Mouse (Mus musculus) frontal cortex, postnatal 10 days (tissue): ENCODE data around the gene 1700008O03Rik.

Experiments
- DNase-seq, 2 experiments: peaks; one replicate each; pipeline ENCODE4 v3.0.0; 2022; ENCODE audit warnings: low spot score in 2 of 2, mixed read lengths in 1 of 2

Gene 1700008O03Rik

GRCm38 (mm10) chr7:44349043-44349442, 36.6 kb downstream of the 1700008O03Rik start:
- no peak for DNase-seq

- DNase-seq: no peak
These were observed 41.0 kb downstream of the 1700008O03Rik start for GRCm38 (mm10) chr7:44344622-44345021.

DNA sequence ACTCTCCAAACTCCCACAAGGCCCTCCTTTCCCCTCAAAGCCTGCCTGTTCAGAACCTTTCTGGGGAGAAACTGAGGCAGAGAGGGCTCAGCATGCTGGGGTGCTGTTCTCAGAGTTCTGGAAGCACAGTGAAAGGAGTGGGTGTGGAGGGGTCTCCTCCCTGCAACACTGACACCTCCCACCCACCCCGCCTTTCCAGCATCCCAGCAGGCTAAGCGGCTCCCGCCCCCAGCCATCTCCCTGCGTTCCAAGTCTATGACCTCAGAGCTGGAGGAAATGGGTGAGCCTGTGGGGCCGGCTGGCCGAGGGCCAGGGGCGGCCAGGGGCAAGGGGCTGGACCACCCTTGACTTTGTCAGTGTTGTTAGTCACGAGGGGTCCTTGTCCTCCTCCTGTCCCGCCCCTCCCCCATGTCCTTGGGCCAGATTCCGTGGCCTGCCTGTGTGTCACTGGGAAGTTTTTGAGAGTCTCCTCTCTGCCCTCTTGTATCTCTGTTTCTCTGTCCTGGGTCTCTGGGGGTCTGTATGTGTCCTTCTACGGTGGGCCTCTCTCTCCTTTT, 42.1 kb downstream of the 1700008O03Rik start:
- no peak for DNase-seq

GRCm38 (mm10) chr7:44341714-44342113, 43.9 kb downstream of the 1700008O03Rik start:
- DNase-seq: no peak

GRCm38 (mm10) chr7:44341119-44341518, 44.5 kb downstream of the 1700008O03Rik start:
- no peak for DNase-seq

- DNase-seq: no peak
These were observed 45.4 kb downstream of the 1700008O03Rik start for GRCm38 (mm10) chr7:44340226-44340625.

DNA sequence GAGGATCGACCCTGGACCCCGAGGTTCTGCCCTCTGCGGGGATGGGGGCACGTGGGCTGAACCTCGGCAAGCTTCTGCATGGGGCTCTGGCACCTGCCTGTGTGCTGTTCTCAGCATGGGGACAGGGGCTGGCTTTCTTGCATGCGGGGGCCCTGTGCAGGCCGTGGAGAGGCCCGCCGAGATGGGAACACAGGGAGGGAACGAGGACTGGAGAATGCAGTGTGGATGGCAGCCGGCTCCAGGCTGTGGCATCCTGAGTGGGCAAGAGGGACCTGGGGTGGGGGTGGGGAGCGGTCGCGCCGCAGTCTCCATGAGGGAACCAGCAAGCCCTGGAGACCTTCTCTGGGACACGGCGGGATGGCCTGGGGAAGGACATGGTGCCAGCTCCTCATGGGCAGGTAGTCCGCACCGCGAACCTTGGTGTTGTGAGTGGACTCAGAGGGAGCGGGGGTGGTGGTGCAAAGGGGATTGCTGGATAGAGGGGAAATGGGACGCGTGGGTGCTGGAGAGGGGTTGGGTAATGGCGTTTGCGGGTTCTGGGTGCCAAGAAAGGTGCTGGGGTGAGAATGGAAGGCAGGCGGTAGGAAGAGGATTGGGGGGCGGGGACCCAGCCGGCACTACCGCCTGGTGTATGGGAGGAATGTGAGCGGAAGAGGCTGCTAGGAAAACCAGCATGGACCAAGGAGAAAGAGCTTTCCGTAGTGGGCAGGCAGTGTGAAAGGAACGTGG, 48.3 kb downstream of the 1700008O03Rik start:
- DNase-seq: no peak

DNA sequence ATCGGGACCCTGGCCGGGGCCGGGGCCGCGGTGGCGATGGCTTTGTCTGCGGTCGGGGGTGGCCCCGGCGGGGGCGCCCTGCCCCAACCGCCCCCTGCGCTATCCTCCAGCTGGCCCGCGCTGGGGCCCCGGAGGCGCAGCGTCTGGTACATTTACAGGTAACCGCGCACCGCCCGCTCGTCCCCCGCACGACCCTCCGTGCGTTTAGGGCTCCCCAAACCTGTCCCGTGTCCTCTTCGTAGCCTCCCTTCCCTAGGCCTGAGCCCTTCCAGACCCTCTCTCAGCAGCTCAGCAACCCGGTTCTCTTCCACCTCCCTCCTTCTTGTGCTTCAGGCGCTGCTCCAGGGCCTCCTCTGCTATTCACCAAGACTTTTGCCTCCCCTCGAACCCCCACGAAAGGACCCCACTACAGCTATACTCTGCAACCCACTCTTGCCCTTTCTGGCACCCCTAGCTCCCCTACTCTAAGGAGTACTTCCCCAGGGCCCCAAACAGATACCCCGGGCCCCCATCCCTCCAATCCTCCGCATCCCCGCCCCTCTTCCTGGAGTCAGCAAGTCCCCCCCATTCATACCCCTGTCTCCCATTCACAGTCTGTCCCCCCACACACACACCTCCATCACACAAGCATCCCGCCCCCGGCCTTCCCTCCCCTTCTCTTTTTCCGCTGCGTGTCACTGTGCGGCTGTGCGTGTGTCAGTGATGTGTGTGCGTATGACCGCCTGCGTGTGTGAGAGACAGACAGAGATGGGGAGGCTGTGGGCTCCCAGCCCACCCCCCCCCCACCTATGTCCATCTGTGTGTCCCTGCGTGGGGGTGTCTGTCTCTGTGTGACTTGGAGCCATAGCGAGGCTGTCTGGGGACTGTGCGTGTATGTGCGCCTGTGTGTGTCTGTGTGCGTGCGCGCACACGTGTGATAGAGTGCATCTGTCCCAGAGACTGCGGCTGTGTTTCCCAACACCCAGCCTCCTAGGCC, 49.3 kb downstream of the 1700008O03Rik start:
- DNase-seq: peak in 1 of 2 experiments; percentile 68

DNA sequence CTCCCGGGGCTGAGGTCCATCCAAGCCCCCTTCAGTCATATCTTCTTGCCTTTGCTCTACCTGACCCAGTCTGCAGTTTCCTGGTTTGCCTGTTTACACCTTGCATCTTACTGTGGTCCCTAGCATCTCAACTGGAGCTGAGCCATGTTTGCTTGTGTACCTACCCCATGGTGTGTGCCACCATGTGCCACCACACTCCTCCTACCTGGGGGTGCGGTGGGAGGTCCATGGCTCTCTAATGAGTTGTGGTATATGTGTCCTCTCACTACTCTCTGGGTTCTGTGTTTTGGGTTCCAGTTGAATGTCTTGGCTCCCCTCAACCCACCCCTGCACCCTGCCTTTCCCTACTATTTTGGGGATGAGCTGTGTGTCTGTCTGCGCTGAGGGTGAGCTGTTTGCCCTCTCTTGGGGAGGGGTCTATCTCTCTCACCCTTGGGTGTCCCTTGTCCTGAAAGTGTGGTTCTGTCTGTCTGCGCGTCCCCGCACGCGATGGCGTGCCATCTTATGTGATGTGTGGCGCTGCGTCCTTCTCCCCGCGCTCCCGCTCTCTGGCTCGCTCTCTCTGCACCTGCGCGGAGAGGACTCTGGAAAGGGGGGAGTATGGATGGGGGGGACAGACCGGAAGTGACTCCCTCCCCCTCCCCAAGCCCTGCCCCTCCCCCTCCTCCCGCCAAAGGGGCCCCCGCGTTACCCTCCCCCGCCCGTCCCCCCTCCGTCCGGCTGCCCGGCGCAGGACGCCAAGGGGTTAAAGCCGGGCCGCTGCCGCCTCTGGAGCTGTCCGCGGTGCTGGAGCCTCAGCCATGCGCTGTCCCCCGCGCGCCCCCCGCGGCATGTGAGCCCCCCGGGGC, 50.4 kb downstream of the 1700008O03Rik start:
- peak in 1 of 2 experiments; percentile 44 for DNase-seq

DNA sequence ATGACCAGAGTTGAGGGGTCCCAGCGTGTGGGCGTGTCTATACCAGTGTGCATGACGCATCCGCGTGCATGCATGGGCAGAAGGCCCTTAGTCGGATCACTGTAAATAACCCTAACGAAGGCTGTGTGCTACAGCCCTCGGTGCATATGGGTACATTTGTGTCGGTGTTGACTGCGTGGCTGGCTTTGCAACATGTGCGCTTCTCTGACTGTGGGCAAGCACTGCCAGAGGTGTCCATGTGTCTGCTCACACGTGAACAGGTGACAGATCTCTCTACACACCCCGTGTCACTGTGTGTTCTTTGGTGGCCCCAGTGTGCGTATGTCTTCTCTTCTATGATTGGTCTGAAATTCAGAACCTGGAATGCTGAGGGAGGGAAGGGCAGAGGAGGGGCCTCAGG, 51.5 kb downstream of the 1700008O03Rik start:
- DNase-seq: no peak

- DNase-seq: no peak
These were observed 53.3 kb downstream of the 1700008O03Rik start for GRCm38 (mm10) chr7:44332336-44332735.

DNA sequence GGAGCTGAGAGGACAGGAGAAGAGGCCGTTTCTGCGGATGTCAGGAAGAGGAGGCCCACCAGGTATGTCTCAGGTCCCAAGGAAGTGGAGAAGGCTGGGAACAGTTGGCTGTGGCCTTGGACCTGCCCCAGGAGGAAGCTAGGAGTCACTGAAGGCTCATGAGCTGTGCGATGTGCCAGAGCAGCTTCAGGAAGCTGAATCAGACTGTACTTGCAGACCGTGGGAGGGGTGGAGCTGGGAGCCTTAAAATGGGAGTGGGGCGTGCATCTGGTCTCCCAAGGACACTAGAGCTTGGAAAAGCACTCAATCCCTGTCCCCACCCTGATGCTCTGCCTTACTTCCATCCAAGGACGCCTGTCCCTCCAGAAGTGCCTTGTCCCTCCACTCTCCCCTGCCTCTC, 59.0 kb downstream of the 1700008O03Rik start:
- no peak for DNase-seq

GRCm38 (mm10) chr7:44322290-44322689, 63.3 kb downstream of the 1700008O03Rik start:
- DNase-seq: no peak

GRCm38 (mm10) chr7:44320886-44321285, 64.7 kb downstream of the 1700008O03Rik start:
- no peak for DNase-seq

- no peak for DNase-seq
These were observed 67.7 kb downstream of the 1700008O03Rik start for GRCm38 (mm10) chr7:44317913-44318312.

DNA sequence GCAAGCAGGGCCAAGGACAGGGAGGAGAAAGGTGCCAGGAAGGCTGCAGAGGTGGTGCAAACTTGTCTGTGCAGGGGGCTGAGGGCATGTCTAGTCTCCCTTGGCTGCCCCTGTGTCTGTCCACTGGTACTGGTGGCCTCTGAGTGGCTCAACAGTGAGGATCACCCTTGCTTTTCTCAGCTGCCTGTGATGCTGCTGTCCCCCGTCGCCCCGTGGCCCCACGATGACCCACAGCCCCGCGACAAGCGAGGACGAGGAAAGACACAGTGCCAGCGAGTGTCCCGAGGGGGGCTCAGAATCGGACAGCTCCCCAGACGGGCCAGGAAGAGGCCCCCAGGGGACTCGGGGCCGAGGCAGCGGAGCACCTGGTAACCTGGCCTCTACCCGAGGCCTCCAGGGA, 73.1 kb downstream of the 1700008O03Rik start:
- no peak for DNase-seq

DNA sequence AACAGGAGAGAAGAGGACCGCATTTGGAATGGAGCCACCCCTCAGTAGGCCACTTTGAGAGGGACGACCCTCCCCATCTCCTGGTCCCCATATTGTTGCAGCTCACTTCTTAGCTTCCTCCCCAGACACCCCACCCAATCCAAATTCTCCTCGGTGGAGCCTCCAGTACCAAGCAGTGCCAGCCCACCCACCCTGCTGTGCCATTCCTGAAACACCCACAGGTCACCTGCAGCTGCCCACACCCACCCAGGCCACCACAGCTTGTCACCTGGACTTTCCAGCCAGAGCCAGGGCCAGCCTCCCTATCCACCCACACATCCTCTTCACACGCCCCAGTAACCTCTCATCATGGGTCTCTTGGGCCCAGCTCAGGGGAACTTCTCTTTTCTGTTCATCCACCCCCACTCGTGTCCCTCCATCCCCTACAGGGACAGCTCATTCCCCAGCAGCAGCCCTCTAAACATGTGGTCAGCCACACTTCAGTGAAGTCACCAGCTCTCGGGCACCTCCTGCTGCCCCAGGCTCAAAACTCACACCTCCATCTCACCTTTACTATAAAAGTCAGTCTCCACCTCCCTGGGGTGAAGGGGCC, 73.8 kb downstream of the 1700008O03Rik start:
- DNase-seq: peak in 1 of 2 experiments; percentile 51

GRCm38 (mm10) chr7:44310878-44311712, 74.5 kb downstream of the 1700008O03Rik start:
- peak; percentile 64 to 69 for DNase-seq

DNA sequence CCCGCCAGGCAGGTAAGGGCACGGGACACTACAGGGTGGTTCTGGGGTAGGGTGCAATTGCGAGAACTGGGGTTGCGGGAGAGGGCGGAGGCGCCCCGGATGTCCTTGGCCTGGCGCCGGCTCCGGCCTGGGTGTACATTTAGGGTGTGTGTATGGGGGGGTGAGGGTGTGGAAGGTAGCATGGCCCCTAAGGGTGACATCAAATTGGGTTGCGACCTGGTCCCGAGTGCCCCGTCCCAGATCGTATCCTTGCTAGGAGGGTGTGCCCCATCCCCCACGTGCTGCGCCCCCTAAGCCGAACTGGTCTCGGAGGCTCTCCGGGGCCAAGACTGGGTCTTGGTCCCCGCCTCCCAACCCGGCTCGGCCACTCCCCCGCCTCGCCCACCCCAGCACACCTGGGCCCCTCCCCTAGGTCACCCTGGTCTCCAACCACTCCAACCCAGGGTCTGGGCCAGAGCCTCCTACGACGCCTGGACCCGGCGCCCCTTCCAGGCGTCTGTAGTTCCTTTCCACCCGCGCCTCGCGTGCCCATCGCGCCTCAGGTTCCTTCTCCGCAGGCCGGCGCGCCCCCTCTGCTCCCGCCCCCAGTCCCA, 75.2 kb downstream of the 1700008O03Rik start:
- DNase-seq: peak in 1 of 2 experiments; percentile 56
